Mouse (Mus musculus) liver, postnatal 0 days (tissue): ENCODE results near the gene Pnkp.

Source experiments
- CTCF ChIP-seq: sonication (generic); IDR thresholded peaks from 2 replicates; pipeline ENCODE4 v1.5.1; 2016; ENCODE audit warnings: antibody characterized with exemption, low read depth
- EP300 ChIP-seq: IDR thresholded peaks from 2 replicates; pipeline ENCODE4 v1.6.1; 2016; ENCODE audit warnings: antibody characterized with exemption, low read depth, mild to moderate bottlenecking

- no peak for TF ChIP-seq CTCF
- TF ChIP-seq EP300 = peak; percentile 72; the same call in 1 of the 2 replicates
Measured at GRCm38 (mm10) chr7:44818751-44819235, 38.1 kb upstream of the Pnkp start.
